Mouse (Mus musculus) frontal cortex, adult (tissue): ENCODE results near the gene Ap4s1.

Source experiments
- ATAC-seq: cut with Nextera tagmentation; 2 replicates; pipeline ENCODE4 v1.9.2; 2017; ENCODE audit warnings: mild to moderate bottlenecking, moderate library complexity, mixed read lengths; ENCODE audit not compliant: low TSS enrichment

Ap4s1 gene

GRCm38 (mm10) chr12:51703859-51704258 is 13.0 kb downstream of the Ap4s1 start:
- no peak for ATAC-seq

- no peak for ATAC-seq
These were observed 13.7 kb downstream of the Ap4s1 start for GRCm38 (mm10) chr12:51704572-51704971.

- no peak for ATAC-seq
These were observed 14.9 kb downstream of the Ap4s1 start for GRCm38 (mm10) chr12:51705778-51706177.

- ATAC-seq, result no peak
These were observed 15.9 kb downstream of the Ap4s1 start for GRCm38 (mm10) chr12:51706673-51707235.

- ATAC-seq, result peak; percentile 93
These were observed 18.3 kb downstream of the Ap4s1 start for GRCm38 (mm10) chr12:51708941-51709686.

GRCm38 (mm10) chr12:51709741-51710140 is 18.9 kb downstream of the Ap4s1 start:
- peak; percentile 36 for ATAC-seq

- ATAC-seq, result no peak
These were observed 19.3 kb downstream of the Ap4s1 start for GRCm38 (mm10) chr12:51710154-51710553.

GRCm38 (mm10) chr12:51712685-51713084 is 21.9 kb downstream of the Ap4s1 start:
- no peak for ATAC-seq

GRCm38 (mm10) chr12:51718617-51719016 is 27.8 kb downstream of the Ap4s1 start:
- ATAC-seq, result no peak

- ATAC-seq, result no peak
These were observed 31.0 kb downstream of the Ap4s1 start for GRCm38 (mm10) chr12:51721836-51722235.

- peak; percentile 80 for ATAC-seq
These were observed 38.2 kb downstream of the Ap4s1 start for GRCm38 (mm10) chr12:51729058-51729457.

- ATAC-seq, result peak; percentile 56
These were observed 39.0 kb downstream of the Ap4s1 start for GRCm38 (mm10) chr12:51729827-51730226.

- ATAC-seq, result peak; percentile 58
These were observed 43.9 kb downstream of the Ap4s1 start for GRCm38 (mm10) chr12:51734605-51735211.

GRCm38 (mm10) chr12:51735840-51736271 is 45.0 kb downstream of the Ap4s1 start:
- ATAC-seq, result no peak

- no peak for ATAC-seq
These were observed 45.5 kb downstream of the Ap4s1 start for GRCm38 (mm10) chr12:51736381-51736780.

GRCm38 (mm10) chr12:51736807-51737206 is 46.0 kb downstream of the Ap4s1 start:
- ATAC-seq, result 0 out of 2 replicates have a peak, but pooled peaks have one; percentile 12

GRCm38 (mm10) chr12:51741690-51742089 is 50.9 kb downstream of the Ap4s1 start:
- peak; percentile 58 for ATAC-seq

GRCm38 (mm10) chr12:51744957-51745356 is 54.1 kb downstream of the Ap4s1 start:
- ATAC-seq, result no peak

- ATAC-seq, result no peak
These were observed 56.5 kb downstream of the Ap4s1 start for GRCm38 (mm10) chr12:51747348-51747747.

- no peak for ATAC-seq
These were observed 65.2 kb downstream of the Ap4s1 start for GRCm38 (mm10) chr12:51755938-51756598.

GRCm38 (mm10) chr12:51756599-51756961 is 65.7 kb downstream of the Ap4s1 start:
- ATAC-seq, result no peak

GRCm38 (mm10) chr12:51759374-51759773 is 68.5 kb downstream of the Ap4s1 start:
- no peak for ATAC-seq
